Mouse (Mus musculus): ENCODE measurements around the gene Maz. TPM values are rescaled to one million over a fixed set of nuclear protein-coding genes. Genes with fewer than 3 reads are reported as not detected.

The Maz gene
- total RNA-seq (2014; rRNA removed) (222 and 237 TPM in 2 replicates), polyA plus RNA-seq (2015; fragmentation: Nextera tagmentation; extraction: Ambion mirVana) (69.3 and 70.5 TPM in 2 replicates)

GRCm38 (mm10) chr7:127026984-127027726 is at the start of gene Maz:
TSS of gene Maz (minus strand) at chr7:127027037.
- WGBS, result under 1% methylated on average over 48 of the region's 63 CpGs
- peak within 1 kb of the TSS; percentile 87 for H3K4me2 ChIP-seq (ENCODE audit: low read depth, low read length)
- H3K36me3 ChIP-seq (ENCODE audit: insufficient read depth, low read length), result peaks cover 16% of the 10 kb centered on the region; the same call in 1 of the 2 replicates
- no peaks in the 10 kb centered on the region for H3K27me3 ChIP-seq (ENCODE audit: insufficient read depth, low read length)
- ATAC-seq (peak; percentile 96), DNase-seq (ENCODE audit: low spot score) (peak; percentile 100)
- H3K4me3 ChIP-seq (ENCODE audit: low read length), result peak within 1 kb of the TSS; percentile 88
- H3K4me1 ChIP-seq (ENCODE audit: insufficient read depth, low read length), result peaks cover 28% of the 10 kb centered on the region
- H3K9ac ChIP-seq (replicated peaks; ENCODE audit: low read length), result peak within 1 kb of the TSS; percentile 99
- H3K27ac ChIP-seq, result peak within 1 kb of the TSS; percentile 99
- 0 out of 2 replicates have a peak, but pooled peaks have one; percentile 8 for TF ChIP-seq CTCF (IDR thresholded peaks at IDR 0.05; ENCODE audit: low read depth)
- H3K9me3 ChIP-seq (ENCODE audit: low read length), result no peaks in the 10 kb centered on the region

- Histone ChIP-seq H3K9me3 (ENCODE audit: low read length) (no peaks in the 10 kb centered on the region), H3K27me3 (ENCODE audit: insufficient read depth, low read length) (no peaks in the 10 kb centered on the region), H3K36me3 (ENCODE audit: insufficient read depth, low read length) (no peaks in the 10 kb centered on the region), H3K4me1 (ENCODE audit: insufficient read depth, low read length) (no peaks in the 10 kb centered on the region), H3K9ac (replicated peaks; ENCODE audit: low read length) (no peak overlapping the region), H3K4me3 (ENCODE audit: low read length) (no peak overlapping the region), H3K27ac (no peak overlapping the region), H3K4me2 (ENCODE audit: low read depth, low read length) (no peak overlapping the region)
- 91% methylated on average over 5 of the region's 5 CpGs for WGBS
- TF ChIP-seq CTCF (IDR thresholded peaks at IDR 0.05; ENCODE audit: low read depth), result no peak
- no peak for ATAC-seq
- DNase-seq (ENCODE audit: low spot score), result no peak
These were observed 49.4 kb upstream of the Maz start for GRCm38 (mm10) chr7:127076188-127076587.

GRCm38 (mm10) chr7:127073221-127073620 is 46.4 kb upstream of the Maz start:
- H3K4me3 ChIP-seq (ENCODE audit: low read length), result no peak overlapping the region
- H3K4me2 ChIP-seq (ENCODE audit: low read depth, low read length), result no peak overlapping the region
- ATAC-seq (no peak), DNase-seq (ENCODE audit: low spot score) (no peak)
- no peak overlapping the region for H3K27ac ChIP-seq
- no peak overlapping the region for H3K9ac ChIP-seq (replicated peaks; ENCODE audit: low read length)
- WGBS, result 81% methylated on average over 4 of the region's 4 CpGs
- no peaks in the 10 kb centered on the region for H3K9me3 ChIP-seq (ENCODE audit: low read length)
- no peaks in the 10 kb centered on the region for H3K36me3 ChIP-seq (ENCODE audit: insufficient read depth, low read length)
- no peaks in the 10 kb centered on the region for H3K4me1 ChIP-seq (ENCODE audit: insufficient read depth, low read length)
- no peak for TF ChIP-seq CTCF (IDR thresholded peaks at IDR 0.05; ENCODE audit: low read depth)
- H3K27me3 ChIP-seq (ENCODE audit: insufficient read depth, low read length), result no peaks in the 10 kb centered on the region

GRCm38 (mm10) chr7:127070871-127071413 is 44.1 kb upstream of the Maz start:
- Histone ChIP-seq H3K27ac (no peak overlapping the region), H3K4me1 (ENCODE audit: insufficient read depth, low read length) (no peaks in the 10 kb centered on the region), H3K4me2 (ENCODE audit: low read depth, low read length) (no peak overlapping the region), H3K27me3 (ENCODE audit: insufficient read depth, low read length) (no peaks in the 10 kb centered on the region), H3K9me3 (ENCODE audit: low read length) (no peaks in the 10 kb centered on the region), H3K36me3 (ENCODE audit: insufficient read depth, low read length) (no peaks in the 10 kb centered on the region), H3K4me3 (ENCODE audit: low read length) (no peak overlapping the region), H3K9ac (replicated peaks; ENCODE audit: low read length) (no peak overlapping the region)
- ATAC-seq (no peak), DNase-seq (ENCODE audit: low spot score) (no peak)
- WGBS, result 80% methylated on average over 4 of the region's 4 CpGs
- no peak for TF ChIP-seq CTCF (IDR thresholded peaks at IDR 0.05; ENCODE audit: low read depth)

DNA sequence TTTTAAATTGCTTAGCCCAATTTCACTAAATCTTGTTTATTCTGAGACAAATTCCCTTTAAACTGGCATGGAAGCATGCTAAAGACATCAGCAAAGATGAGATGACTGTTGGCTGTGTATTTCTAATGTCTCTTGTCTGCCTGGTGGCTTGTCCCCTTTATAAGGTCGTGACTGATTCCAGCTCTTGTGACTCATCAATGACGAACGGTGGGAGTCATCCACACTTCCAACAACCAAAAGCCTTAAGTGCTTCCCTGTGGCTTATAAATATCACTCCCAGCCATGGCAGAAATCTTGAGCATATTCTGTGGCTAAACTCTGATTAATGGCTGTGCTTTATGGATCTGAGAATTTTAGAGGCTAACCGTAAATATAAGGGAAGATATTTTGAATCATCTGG is 39.5 kb upstream of the Maz start:
- Histone ChIP-seq H3K27ac (no peak overlapping the region), H3K9ac (replicated peaks; ENCODE audit: low read length) (no peak overlapping the region), H3K36me3 (ENCODE audit: insufficient read depth, low read length) (no peaks in the 10 kb centered on the region), H3K9me3 (ENCODE audit: low read length) (0 out of 2 replicates have a peak, but pooled peaks cover 2% of the 10 kb centered on the region), H3K27me3 (ENCODE audit: insufficient read depth, low read length) (no peaks in the 10 kb centered on the region), H3K4me3 (ENCODE audit: low read length) (no peak overlapping the region), H3K4me2 (ENCODE audit: low read depth, low read length) (no peak overlapping the region), H3K4me1 (ENCODE audit: insufficient read depth, low read length) (no peaks in the 10 kb centered on the region)
- TF ChIP-seq CTCF (IDR thresholded peaks at IDR 0.05; ENCODE audit: low read depth), result no peak
- 78% methylated on average over 4 of the region's 4 CpGs for WGBS
- DNase-seq (ENCODE audit: low spot score) (no peak), ATAC-seq (no peak)

DNA sequence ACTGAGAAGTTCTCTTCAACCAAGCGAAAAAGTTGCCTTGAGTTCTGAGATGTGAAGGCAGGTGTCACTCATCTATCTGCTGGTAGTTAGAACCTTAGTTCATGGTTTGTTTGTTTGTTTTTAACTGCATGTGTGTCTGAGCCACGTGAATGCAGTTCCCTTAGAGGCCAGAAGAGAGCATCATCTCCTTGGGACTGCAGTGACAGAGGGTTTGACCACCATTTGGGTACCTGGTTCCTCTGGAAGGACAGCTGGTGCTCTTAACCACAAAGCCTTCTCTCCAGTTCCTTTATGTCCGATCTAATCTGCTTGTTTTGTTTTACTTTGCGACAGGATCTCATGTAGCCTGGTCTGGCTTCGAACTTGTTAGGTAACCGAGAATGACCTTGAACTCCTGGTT is 38.7 kb upstream of the Maz start:
- WGBS, result 88% methylated on average over 6 of the region's 6 CpGs
- H3K9ac ChIP-seq (replicated peaks; ENCODE audit: low read length), result no peak overlapping the region
- no peaks in the 10 kb centered on the region for H3K27me3 ChIP-seq (ENCODE audit: insufficient read depth, low read length)
- no peaks in the 10 kb centered on the region for H3K4me1 ChIP-seq (ENCODE audit: insufficient read depth, low read length)
- H3K4me2 ChIP-seq (ENCODE audit: low read depth, low read length), result no peak overlapping the region
- DNase-seq (ENCODE audit: low spot score), result no peak
- ATAC-seq, result no peak
- H3K9me3 ChIP-seq (ENCODE audit: low read length), result 0 out of 2 replicates have a peak, but pooled peaks cover 2% of the 10 kb centered on the region
- no peak overlapping the region for H3K4me3 ChIP-seq (ENCODE audit: low read length)
- no peak overlapping the region for H3K27ac ChIP-seq
- H3K36me3 ChIP-seq (ENCODE audit: insufficient read depth, low read length), result no peaks in the 10 kb centered on the region
- TF ChIP-seq CTCF (IDR thresholded peaks at IDR 0.05; ENCODE audit: low read depth), result no peak
